Mouse (Mus musculus): ENCODE measurements around the gene Col23a1. TPM values are rescaled to one million over a fixed set of nuclear protein-coding genes. Genes with fewer than 3 reads are reported as not detected.

The Col23a1 gene
- total RNA-seq, 2 experiments from 2014 or later: 11.1 to 11.3 TPM

GRCm38 (mm10) chr11:51329837-51330714 lies 40.4 kb downstream of the Col23a1 start:
- intact Hi-C loops (cut with DNase I): loop anchor here (5.0 kb wide), 1 partner anchor 62 kb away; no protein-coding TSS in a partner anchor
- no peak for TF ChIP-seq CTCF (IDR thresholded peaks at IDR 0.05)
- DNase-seq (ENCODE audit: extremely low spot score in 1 of 2, low spot score in 2 of 2): no peak
- Histone ChIP-seq H3K4me3 (no peak overlapping the region), H3K27ac (no peak overlapping the region)

- Histone ChIP-seq H3K4me3 (no peak overlapping the region), H3K27ac (no peak overlapping the region)
- DNase-seq (ENCODE audit: extremely low spot score in 1 of 2, low spot score in 2 of 2): no peak
- intact Hi-C loops (cut with DNase I): no loop called here
- no peak for TF ChIP-seq CTCF (IDR thresholded peaks at IDR 0.05)
These were observed 44.3 kb downstream of the Col23a1 start for GRCm38 (mm10) chr11:51334017-51334416.

GRCm38 (mm10) chr11:51337585-51337984 lies 47.9 kb downstream of the Col23a1 start:
- TF ChIP-seq CTCF (IDR thresholded peaks at IDR 0.05): no peak
- DNase-seq (ENCODE audit: extremely low spot score in 1 of 2, low spot score in 2 of 2): peak in 1 of 2 experiments; percentile 37
- intact Hi-C loops (cut with DNase I): no loop called here
- Histone ChIP-seq H3K4me3 (no peak overlapping the region), H3K27ac (peak overlapping the region; percentile 66)

- DNase-seq (ENCODE audit: extremely low spot score in 1 of 2, low spot score in 2 of 2): no peak
- no peak overlapping the region for H3K4me3 ChIP-seq
- peak overlapping the region; percentile 66 for H3K27ac ChIP-seq
- no peak for TF ChIP-seq CTCF (IDR thresholded peaks at IDR 0.05)
- intact Hi-C loops (cut with DNase I): no loop called here
These were observed 48.7 kb downstream of the Col23a1 start for GRCm38 (mm10) chr11:51338416-51338815.

DNA sequence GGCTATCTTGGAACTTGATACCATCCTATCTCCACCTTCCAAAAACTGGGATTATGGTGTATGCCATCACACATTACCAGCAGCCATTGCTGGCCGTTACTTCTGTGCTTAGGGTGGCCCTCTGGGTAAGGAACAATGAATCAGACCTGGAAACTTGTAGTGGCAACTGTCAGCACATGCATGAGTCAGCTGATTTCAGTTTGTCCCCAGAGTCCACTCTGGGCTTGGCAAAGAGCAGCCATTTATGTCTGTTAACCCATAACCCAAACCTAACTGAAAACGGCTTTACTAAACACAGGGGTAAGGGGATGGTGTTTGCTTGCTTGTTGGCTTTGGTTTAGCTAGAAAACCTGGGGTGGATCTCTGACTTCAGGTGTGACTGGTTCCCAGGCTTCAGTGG lies 51.4 kb downstream of the Col23a1 start:
- no peak overlapping the region for H3K4me3 ChIP-seq
- intact Hi-C loops (cut with DNase I): loop anchor here (5.0 kb wide), 1 partner anchor 161 kb away; no protein-coding TSS in a partner anchor
- no peak for TF ChIP-seq CTCF (IDR thresholded peaks at IDR 0.05)
- H3K27ac ChIP-seq: no peak overlapping the region
- DNase-seq (ENCODE audit: extremely low spot score in 1 of 2, low spot score in 2 of 2): no peak

GRCm38 (mm10) chr11:51342776-51343175 lies 53.1 kb downstream of the Col23a1 start:
- TF ChIP-seq CTCF (IDR thresholded peaks at IDR 0.05): no peak
- H3K27ac ChIP-seq: 0 out of 2 replicates have a peak overlapping the region, but pooled peaks have one; percentile 24
- intact Hi-C loops (cut with DNase I): loop anchor here (2.0 to 5.0 kb wide), 2 partner anchors 48 to 160 kb away; no protein-coding TSS in a partner anchor

DNA sequence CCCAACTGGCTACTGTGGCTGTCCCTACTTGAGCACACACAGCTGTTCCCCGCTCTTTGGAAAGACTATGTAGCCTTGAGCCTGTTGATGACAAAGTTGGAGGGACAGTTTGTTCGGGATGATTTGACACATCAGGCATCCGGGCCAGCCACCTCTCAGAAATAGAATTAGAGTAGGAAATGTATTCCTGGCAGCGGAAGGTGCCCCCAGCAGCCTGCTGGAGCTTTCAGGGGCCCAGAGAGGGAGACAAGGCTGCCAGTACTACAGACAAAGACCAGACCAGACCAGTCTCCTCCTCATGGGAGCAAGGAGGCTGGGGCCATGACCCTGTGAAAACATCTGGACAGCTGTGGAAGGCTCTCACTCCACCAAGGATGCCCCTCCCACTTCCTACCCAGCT lies 53.6 kb downstream of the Col23a1 start:
- intact Hi-C loops (cut with DNase I): loop anchor here (2.0 to 5.0 kb wide), 2 partner anchors 47 to 159 kb away; no protein-coding TSS in a partner anchor
- DNase-seq (ENCODE audit: extremely low spot score in 1 of 2, low spot score in 2 of 2): no peak
- Histone ChIP-seq H3K4me3 (no peak overlapping the region), H3K27ac (0 out of 2 replicates have a peak overlapping the region, but pooled peaks have one; percentile 28)
- TF ChIP-seq CTCF (IDR thresholded peaks at IDR 0.05): no peak

More at GRCm38 (mm10) chr11:51342776-51343175, 53.1 kb downstream of the Col23a1 start:
- no peak overlapping the region for H3K4me3 ChIP-seq
- DNase-seq (ENCODE audit: extremely low spot score in 1 of 2, low spot score in 2 of 2): peak in 1 of 2 experiments; percentile 74

GRCm38 (mm10) chr11:51343728-51344289 lies 54.1 kb downstream of the Col23a1 start:
- no peak overlapping the region for H3K4me3 ChIP-seq
- TF ChIP-seq CTCF (IDR thresholded peaks at IDR 0.05): no peak
- intact Hi-C loops (cut with DNase I): loop anchor here (2.0 to 5.0 kb wide), 2 partner anchors 47 to 158 kb away; no protein-coding TSS in a partner anchor
- H3K27ac ChIP-seq: no peak overlapping the region
- no peak for DNase-seq (ENCODE audit: extremely low spot score in 1 of 2, low spot score in 2 of 2)

- H3K4me3 ChIP-seq: no peak overlapping the region
- TF ChIP-seq CTCF (IDR thresholded peaks at IDR 0.05): no peak
- no peak overlapping the region for H3K27ac ChIP-seq
- DNase-seq (ENCODE audit: extremely low spot score in 1 of 2, low spot score in 2 of 2): no peak
- intact Hi-C loops (cut with DNase I): loop anchor here (2.0 kb wide), 1 partner anchor 35 kb away; no protein-coding TSS in a partner anchor
These were observed 56.1 kb downstream of the Col23a1 start for GRCm38 (mm10) chr11:51345481-51346465.

DNA sequence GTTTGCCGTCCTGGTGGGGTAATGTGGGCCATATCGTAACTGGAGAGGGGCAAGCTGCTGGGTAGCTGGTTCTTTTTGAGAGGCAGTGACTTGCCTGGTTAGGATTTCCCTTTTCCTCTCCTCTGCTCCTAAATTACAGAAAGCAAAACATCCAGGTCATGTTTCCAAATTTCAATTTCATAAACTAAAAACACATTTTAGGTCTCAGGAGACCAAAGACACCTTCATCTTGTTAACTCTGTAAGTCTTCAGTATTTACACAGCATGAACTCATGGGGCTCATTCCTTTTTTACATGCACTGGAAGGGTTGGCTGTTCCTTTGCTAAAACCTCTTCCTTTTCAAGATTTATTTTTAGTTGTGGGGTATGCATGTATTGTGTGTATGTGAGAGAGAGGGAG lies 58.0 kb downstream of the Col23a1 start:
- DNase-seq (ENCODE audit: extremely low spot score in 1 of 2, low spot score in 2 of 2): no peak
- no peak overlapping the region for H3K27ac ChIP-seq
- intact Hi-C loops (cut with DNase I): loop anchor here (2.0 kb wide), 1 partner anchor 33 kb away; no protein-coding TSS in a partner anchor
- no peak overlapping the region for H3K4me3 ChIP-seq
- TF ChIP-seq CTCF (IDR thresholded peaks at IDR 0.05): no peak

- Histone ChIP-seq H3K4me3 (no peak overlapping the region), H3K27ac (no peak overlapping the region)
- no peak for TF ChIP-seq CTCF (IDR thresholded peaks at IDR 0.05)
- intact Hi-C loops (cut with DNase I): no loop called here
- no peak for DNase-seq (ENCODE audit: extremely low spot score in 1 of 2, low spot score in 2 of 2)
These were observed 59.9 kb downstream of the Col23a1 start for GRCm38 (mm10) chr11:51349665-51350064.

All from left cerebral cortex, adult 2 months (tissue).